Mouse (Mus musculus): ENCODE data around the gene Hk2.

Gene Hk2

DNA sequence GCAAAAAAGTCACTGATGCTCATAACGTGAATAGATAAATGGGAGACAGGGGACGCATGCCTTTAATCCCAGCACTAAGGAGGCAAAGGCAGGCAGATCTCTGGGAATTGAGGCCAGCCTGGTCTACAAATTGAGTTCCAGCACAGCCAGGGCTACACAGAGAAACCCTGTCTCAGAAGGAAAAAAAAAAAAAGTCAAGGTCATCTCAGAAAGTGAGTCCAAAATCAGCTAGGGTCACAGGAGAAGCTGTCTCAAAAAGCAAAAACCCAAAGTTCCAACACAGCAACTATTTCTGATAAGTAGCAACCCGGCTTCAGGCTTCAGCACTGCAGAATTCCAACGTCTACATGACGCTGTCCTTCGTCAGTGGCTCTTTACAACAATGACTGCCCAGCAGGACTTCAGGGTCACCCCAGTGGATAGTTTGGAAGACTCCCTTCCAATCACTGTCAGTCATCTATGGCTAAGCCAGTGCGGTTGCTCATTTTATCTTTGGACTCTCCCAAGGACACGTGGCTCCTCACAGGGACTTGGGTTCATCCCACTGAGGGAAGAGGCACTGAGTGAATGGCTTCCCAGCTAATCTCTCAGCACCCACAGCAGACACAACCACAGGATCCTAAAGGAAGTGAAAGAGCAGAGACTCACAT, 33.3 kb downstream of the Hk2 start:
- DNase-seq (ENCODE audit: low spot score) = no peak

DNA sequence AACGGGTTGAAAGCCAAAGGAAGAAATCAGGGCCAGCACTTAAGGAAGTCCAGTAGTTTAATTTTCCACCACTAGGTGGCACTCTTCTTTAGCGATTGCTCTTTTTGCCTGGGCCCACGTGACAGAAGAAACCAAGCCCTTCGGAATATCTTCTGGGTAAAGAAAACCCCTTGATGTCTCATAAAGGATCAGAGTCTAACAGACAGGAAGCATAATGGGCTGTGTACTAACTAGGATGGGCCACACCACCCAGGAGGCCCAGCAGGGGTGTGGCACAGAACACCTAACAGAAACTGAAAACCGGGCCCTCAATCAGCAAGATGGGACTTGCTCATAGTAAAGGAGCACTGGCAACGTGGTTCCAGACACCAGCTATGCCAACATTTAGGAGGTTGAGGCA, 34.0 kb downstream of the Hk2 start:
- peak; percentile 48 for DNase-seq (ENCODE audit: low spot score)

DNA sequence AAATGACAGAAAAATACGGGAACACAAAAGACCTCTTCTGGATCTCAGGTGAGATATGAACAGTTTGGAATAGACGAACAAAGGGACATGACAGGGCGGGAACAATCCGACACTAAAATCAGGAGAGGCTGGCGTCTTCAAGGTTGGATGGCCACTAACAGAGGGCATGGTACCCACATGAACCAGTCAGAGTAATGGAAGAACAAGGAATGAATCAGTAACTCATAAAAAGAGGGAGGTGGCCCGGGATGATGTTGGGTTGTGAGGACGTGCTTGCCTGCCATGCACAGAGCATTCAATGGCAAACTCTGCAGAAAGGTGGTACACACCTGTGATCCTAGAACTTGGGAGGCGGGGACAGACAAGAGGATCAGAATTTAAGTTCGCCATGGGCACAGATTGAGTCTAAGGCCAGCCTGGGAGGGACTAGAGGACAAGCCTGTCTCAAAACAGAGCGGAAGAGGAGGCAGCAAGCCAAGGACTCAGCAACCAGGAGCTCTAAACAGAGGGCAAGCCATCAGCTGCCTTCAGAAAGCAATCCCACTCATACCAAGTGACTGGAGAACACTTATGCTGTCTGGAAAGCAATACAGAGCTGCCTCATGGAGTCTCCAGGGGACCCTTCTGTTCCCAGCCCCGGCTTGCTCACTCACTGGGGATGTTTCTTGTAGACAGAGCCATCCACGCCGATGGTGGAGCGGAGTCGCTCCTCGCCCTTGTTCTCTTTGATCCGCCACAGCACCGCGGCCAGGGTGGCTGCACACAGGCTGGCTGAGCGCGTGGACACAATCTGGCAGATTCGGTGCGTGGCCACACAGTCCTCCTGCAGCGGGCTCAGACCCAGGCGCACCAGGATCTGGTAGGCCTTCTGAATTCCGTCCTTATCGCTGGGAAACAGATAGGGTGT, 36.4 kb downstream of the Hk2 start:
- DNase-seq (ENCODE audit: low spot score) = no peak

DNA sequence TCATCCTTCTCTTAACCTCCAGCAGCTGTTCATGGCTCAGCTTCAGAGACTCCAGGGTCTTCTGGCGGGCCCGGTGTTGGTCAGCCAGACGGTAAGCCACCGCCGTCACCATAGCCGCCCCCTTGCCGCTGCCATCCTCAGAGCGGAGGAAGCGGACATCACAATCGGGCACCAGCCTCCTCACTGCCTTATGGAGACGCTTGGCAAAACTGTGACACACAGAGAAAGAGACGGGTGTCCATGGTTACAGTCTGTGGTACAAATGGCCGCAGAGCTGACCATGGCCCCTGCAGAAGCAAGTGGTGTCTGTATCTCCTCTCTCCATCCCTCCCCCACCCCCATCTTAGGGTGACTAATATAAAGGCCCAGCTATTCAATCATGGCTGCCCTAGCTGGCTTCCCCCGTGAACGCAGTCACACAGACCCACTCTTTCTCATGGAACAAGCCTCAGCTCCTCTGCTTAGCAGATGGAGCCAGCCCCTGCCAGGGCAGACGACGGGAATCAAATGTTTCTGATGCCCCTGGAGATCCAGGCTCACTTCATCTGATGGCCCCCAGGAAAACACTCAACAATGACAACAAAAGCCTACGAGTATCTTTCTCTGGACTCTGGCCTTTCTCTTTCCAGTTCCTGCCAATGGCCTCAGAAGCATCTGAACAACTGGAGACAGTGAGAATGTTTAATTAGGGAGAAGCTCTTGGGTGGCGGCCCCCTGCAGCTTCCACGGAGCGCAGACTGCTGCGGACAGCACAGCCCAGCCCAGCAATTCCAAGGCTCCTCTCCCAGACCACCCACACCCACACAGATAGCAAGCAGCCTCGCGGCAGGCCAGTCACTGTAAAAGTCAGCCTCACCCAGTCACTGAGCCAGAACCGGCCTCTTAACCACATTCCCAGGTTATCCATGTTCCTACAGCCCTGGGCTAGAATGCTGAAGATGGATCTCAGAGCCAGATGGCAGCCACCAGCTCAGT, 37.3 kb downstream of the Hk2 start:
- DNase-seq (ENCODE audit: low spot score) = peak; percentile 24

DNA sequence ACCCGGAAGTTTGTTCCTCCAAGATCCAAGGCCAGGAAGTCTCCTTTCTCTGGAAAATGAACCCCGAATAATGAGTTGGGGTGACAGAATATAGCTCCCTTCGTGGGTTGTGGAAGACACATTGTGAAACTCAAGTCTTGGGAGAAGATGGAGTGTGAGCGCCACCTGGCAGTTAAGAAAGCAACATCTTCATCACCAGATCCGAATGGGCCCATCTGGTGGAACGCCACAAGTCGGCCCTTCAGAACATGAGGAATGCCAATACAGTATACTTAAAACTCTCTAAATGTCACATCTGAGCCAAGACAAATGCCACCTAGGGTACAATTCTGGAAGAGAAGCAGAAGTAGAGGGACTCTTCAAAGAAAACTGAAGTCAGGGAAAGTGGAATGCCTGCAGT, 38.9 kb downstream of the Hk2 start:
- DNase-seq (ENCODE audit: low spot score) = no peak

DNA sequence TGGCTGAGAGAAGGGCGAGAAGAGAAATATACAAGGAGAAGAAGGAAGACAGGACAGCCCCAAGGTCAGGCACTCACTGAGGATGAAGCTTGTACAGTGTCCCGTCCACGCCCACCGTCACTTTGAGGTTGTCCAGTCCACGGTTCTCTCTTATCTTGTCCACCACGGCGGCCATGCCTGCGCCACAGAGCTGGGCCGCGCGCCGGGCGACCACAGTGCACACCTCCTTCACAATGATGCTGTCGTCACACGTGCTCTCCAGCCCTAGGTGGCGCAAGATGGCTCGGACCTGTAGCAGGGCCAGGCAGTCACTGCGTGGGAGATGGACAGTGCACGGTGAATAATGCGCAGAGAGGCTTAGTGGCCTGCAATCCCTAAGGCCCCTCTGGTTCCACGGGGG, 45.6 kb downstream of the Hk2 start:
- DNase-seq (ENCODE audit: low spot score) = no peak

DNA sequence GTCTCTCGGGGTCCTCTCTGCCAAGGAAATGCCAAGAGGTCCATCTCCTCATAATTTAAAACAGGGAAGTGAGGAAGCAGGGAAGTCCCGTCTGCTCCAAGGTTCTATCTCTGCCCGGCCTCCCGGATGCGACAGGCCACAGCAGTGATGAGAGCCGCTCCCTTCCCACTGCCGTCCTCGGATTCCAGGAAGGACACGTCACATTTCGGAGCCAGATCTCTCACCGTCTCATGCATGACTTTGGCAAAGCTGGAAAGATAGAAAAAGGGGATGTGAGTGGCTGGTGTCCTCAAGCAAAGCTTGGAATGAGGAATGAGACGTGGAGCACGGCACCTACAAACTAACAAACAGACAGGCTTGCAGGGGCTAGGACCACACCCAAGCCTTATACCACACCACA, 47.0 kb downstream of the Hk2 start:
- DNase-seq (ENCODE audit: low spot score) = no peak

DNA sequence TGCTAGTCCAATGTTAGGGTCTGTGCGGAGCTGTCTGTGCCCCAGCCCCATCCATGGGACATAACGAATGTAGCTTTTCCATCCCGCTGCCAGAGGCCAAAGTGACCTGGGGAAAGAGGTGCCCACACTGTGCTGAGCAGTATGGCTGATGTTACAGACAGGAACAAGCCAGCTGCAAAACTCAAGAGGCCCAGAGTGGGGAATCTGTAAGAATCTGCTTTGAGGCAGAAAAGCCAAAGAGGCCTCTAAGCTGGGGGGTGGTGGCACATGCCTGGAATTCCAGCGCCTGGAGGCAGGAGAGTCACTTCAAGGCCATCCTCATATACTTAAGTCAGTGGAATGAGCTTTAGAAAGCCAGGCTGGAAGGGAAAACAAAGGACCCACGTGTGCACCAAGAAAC, 50.9 kb downstream of the Hk2 start:
- peak; percentile 58 for DNase-seq (ENCODE audit: low spot score)

DNA sequence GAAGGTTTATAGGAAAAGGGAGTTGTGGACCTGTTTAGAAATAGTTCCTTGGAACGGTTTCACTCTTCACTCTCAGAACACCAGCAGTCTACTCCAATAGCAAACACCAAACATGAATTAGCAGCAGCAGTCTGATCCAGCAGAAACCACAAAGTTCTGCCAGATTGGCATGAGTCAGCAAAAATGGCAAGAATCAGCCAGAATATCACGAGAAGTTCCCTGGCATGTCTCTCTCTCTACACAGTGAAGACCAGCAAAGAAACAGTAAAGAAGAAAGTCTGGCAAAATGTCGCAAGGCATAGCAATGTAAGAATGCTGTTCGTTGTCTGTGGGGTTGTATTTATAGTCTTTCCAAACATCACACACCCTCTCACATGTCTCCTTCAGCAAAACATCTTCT, 58.1 kb downstream of the Hk2 start:
- no peak for DNase-seq (ENCODE audit: low spot score)

DNA sequence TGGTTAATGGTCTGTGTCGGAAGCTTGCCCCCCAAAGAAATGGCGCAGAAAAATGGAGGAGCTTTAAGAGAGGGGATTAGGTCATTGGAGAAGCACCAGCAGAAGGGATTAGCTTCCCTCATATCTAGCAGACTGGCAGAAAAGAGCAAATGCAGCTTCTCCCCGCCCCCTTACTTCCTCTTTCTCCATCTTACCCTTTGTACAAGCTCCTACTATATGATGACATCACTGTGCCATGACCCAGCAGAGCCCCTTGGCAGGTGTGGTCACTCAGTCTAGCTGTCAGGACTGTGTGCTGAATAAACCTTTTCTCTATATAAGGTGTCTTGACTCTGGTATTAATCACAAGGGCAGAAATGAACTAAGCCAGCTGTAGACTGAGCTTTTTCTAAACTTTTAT, 58.6 kb downstream of the Hk2 start:
- no peak for DNase-seq (ENCODE audit: low spot score)

DNA sequence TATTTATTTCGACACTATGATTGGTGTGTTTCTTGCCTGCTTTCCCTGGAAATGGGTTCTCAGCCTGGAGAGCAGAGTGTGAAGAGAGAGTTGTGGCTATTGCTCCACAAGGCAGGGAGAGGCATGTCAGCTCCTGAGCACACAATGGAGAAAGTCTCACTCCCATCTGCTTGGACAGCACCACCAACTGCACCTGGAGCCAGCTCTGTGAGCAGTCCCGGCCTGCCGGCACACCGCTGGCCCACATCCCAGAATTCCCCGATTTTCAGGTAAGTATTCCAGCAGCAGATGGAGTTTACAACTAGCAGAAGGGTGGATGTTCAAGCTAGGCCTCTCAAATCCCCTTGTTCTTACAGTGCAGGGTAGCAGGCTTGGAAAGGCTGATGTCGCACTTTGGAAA, 59.0 kb downstream of the Hk2 start:
- DNase-seq (ENCODE audit: low spot score) = no peak

DNA sequence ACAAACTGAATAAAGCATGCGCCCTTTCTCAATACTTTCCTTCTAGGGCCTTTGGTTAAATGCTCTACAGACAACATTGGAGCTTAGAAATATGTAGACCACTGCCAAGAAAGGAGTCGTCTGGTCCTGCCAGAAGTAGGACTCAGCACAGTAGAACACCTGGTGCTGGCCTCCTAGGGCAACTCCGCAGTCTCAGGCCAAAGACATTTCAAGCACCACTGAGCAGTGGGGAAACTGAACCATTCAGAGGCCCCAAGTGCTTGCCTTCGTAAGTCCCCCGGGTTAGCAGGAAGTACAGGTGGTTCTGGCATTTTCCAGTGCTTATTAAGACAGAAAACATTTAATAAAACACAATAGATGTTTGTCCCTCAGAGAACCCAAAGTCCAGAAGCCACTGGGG, 59.4 kb downstream of the Hk2 start:
- no peak for DNase-seq (ENCODE audit: low spot score)

DNA sequence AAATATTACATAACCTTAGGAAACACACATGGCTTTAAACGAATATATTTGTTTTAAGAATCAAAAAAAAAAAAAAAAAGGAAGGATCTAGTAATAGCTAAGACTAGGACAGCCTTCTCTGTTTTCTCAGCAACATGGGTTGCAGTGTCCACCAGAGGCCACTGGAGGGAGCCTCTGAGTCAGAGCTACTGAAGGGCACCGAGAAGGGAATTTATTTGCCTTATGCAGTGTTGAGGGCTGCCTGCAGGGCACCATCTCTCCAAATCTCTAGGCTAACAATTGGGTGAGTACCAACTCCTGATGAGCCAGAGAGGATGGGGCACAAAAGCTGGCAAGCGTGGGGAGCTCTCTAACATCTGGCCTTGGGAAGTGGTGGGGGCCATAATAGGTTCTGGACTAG, 60.0 kb downstream of the Hk2 start:
- no peak for DNase-seq (ENCODE audit: low spot score)

DNA sequence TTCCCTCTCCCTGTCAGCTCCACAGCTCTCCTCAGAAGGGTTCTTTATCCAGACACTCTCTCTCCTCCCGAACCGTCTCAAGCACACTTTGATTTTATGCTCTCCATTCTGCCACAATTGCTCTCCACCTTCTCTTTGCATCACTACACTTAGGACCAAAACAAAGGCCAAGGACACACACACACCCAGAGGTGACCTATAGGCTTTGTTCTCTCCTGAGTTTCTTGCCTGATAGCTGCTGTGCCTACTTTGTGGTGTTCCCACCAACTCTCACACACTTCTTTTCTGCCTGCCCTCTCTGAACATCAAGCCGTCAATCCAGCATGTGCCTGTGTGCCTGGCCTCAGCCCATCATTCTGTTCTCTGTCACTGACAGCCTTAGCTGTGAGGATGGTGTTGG, 66.5 kb downstream of the Hk2 start:
- DNase-seq (ENCODE audit: low spot score) = no peak

DNA sequence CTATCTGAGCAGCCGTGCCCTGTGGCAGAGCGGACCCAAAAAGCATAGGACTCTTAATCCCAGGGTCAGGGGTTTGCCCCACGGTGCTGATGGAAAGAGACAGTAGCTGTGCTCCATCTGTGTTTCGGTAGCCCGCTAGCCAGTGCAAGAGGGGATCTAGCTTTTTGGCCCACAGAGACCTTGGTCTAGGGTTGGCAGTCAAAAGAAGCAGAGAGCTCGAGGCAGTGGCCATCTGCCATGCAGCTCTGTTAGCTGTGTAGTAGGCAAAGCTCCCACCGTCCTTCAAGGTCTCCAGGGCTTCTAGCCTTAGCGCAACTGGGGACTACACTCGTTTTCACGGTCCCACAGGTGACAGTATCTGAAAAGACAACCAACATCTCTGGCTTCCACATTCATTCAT, 67.0 kb downstream of the Hk2 start:
- no peak for DNase-seq (ENCODE audit: low spot score)

DNA sequence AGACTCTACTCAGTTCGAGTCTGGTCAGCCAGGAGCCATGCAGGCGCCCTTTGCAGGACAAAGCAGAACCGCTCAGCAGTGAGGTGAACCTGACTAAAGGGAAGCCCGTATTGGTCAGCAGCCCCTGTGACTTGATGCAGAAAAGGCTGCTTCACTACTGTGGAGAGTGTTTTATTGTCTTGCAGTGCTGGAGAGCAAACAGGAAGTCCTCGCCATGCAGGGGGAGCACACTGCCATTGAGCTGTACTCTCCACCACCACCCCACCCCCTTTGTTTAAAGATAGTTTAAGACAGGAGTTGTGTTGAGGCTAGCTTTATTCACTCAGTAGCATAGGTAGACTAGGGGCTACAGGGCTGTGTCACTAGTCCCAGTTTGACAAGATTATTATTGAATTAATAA, 69.0 kb downstream of the Hk2 start, which contains the start of gene Pole4:
Pole4 (minus strand) TSS at position 145 of the 400 bp plus-strand sequence.
- no peak for DNase-seq (ENCODE audit: low spot score)

DNA sequence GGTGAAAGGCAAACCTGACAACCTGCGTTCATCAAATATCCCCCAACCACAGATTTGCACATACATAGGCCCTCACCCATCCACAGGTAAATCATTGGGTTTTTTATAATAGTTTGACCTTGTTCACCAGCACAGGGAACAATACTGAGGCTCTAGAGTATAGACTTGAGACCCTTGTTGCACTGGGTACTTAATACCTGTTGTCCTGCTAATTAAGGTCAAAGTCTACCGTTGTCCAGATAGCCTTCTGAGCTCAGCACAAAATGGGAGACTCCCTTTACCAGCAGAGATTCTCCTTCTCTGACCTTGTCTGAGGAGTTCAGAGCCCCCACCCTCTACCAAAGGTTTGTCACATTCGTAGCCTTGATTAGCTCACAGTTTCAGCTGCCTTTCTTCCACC, 70.5 kb downstream of the Hk2 start:
- DNase-seq (ENCODE audit: low spot score) = no peak

DNA sequence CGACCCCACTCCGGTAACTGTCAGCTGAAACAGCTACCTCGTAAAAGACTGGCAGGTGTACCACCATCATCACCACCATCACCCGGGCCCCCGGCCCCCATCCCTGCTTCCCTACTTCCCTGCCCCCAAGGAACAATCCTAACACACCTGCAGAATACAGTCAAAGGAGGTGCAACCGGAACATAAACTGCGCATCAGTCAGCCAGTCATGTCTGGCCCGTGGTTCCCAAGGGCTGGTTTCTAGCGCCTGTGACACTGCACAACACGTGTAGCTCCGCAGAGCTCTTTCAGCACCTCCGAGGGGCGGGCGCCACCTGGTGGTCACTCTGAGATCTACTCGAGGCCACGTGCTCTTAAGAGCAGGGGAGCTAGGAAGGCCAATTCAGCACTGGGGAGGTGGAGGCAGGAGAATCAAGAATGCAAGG, 71.6 kb downstream of the Hk2 start:
- DNase-seq (ENCODE audit: low spot score) = peak; percentile 76

DNA sequence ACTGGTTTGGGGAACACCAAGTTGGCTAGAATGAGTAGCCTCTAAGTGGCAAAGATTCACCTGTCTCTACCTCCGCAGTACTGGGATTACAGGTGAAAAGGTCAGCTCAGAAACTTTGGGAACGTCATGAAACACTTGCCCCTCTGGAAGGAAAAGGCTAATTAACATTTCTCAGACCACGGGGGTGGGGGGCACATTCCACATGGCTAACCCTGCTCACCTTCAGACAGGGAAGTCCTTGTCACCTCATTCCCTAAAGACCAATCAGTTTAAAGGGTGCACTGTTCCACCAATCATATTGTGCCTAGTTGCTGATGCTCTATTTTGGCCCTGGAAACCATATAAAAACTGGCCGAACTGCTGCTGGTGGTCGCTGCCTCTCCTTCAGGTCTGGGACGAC, 73.0 kb downstream of the Hk2 start:
- no peak for DNase-seq (ENCODE audit: low spot score)

DNA sequence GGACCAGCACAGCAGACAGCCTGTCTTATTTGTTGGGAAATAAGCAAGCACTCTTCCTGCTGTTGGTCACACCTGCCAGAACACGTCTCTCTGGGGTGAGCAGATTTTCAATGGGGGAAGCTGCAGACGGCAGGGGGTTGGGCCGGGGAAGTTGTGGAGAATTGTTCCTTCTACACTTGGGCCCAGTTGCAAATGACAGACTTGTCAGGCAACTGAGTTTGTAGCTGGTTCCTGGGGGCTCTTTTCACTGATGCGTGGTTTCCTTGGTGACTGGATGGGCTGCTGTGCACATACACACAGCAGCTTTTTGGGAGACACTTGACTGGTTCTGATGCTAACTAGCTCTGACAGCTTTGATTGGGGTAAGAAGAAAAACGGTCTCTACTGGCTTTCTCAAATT, 74.4 kb downstream of the Hk2 start:
- DNase-seq (ENCODE audit: low spot score) = no peak

DNA sequence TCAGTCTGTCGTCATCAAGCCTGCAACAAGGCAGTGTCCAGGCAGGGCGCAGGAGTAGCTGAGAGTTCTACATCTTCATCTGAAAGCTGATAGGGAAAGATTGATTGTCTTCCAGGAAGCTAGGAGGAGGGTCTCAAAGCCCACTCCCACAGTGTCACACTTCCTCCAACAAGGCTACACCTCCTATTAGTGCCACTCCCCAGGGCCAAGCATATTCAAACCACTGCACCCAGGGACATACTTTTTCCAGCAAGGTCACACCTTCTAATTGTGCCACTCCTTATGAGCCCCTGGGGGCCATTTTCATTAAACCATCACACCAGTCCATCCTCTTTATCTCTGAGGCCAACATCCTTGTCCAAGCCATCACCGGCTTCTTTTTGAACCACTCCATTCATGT, 77.5 kb downstream of the Hk2 start:
- DNase-seq (ENCODE audit: low spot score) = no peak

DNA sequence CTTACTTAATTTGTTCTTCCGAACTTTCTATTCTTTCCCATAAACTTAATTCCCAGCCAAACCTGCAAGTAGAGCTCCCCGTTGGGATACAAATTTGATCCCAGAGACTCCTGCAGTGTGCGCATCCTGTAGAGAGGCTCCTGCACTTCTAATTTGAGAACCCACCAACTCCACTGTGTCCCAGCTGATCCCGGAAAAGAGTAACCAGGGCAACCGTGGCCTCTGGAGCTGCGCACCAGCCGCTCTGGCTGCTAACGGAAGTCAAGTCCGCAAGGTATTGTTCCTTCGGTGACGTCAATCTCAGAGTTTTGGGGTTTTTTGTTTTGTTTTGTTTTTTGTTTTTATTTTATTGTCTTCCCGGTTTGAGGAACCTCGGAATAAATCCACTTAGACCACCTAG, 79.6 kb downstream of the Hk2 start:
- no peak for DNase-seq (ENCODE audit: low spot score)

Data from yolk sac, embryonic 10.5 days (tissue).